Mouse (Mus musculus) layer of hippocampus, postnatal 36 days (tissue): ENCODE results near the gene Cd300lf. TPM values are rescaled to one million over a fixed set of nuclear protein-coding genes. Genes with fewer than 3 reads are reported as not detected.

ENCODE experiments used
- DNase-seq, 2 experiments: peaks; one replicate each; pipeline ENCODE4 v3.0.0; 2022
- total RNA-seq, 2 experiments: library from RNA; stranded (reverse); gene quantifications; 2 replicates each; pipeline ENCODE4 v1.2.3; 2021

Gene Cd300lf
- total RNA-seq, 2 experiments from 2014 or later = 0.22 to 0.58 TPM

- DNase-seq = no peak
Measured at GRCm38 (mm10) chr11:115075859-115076258, 57.9 kb downstream of the Cd300lf start.

GRCm38 (mm10) chr11:115075407-115075806 is 58.4 kb downstream of the Cd300lf start:
- no peak for DNase-seq

GRCm38 (mm10) chr11:115073002-115073401 is 60.8 kb downstream of the Cd300lf start:
- no peak for DNase-seq

- DNase-seq = no peak
Measured at GRCm38 (mm10) chr11:115071631-115072294, 62.0 kb downstream of the Cd300lf start.

GRCm38 (mm10) chr11:115071015-115071551 is 62.7 kb downstream of the Cd300lf start:
- DNase-seq = no peak

GRCm38 (mm10) chr11:115066768-115067167 is 67.0 kb downstream of the Cd300lf start:
- no peak for DNase-seq

Other genes with a start within 250 kb of the Cd300lf start
- under 1 TPM; 0.40 to 0.56 TPM for gene Cd300a, start 244.0 kb downstream of the Cd300lf start, total RNA-seq
- not detected for gene Cd300lb, start 199.6 kb downstream of the Cd300lf start, total RNA-seq
- not detected for gene Cd300c, start 164.8 kb downstream of the Cd300lf start, total RNA-seq
- under 1 TPM in 1 of 2 experiments, not detected in 1; 0.20 TPM for gene Cd300ld, start 144.1 kb downstream of the Cd300lf start, total RNA-seq
- gene Cd300c2, start 132.1 kb downstream of the Cd300lf start, total RNA-seq = 1 to 10 TPM; 3.3 to 3.7 TPM
- gene Cd300ld2, start 117.8 kb downstream of the Cd300lf start, total RNA-seq = not detected
- 1 to 10 TPM in 1 of 2 experiments, under 1 TPM in 1; 0.60 to 2.3 TPM for gene Cd300ld4, start 107.0 kb downstream of the Cd300lf start, total RNA-seq
- gene Cd300ld5, start 96.2 kb downstream of the Cd300lf start, total RNA-seq = 1 to 10 TPM in 1 of 2 experiments, not detected in 1; 1.8 TPM
- not detected for gene Cd300ld3, start 85.6 kb downstream of the Cd300lf start, total RNA-seq
- not detected for gene Cd300e, start 71.8 kb downstream of the Cd300lf start, total RNA-seq
- 1 to 10 TPM; 2.3 to 2.7 TPM for gene Rab37, start 42.6 kb downstream of the Cd300lf start, total RNA-seq
- gene Slc9a3r1, start 29.3 kb upstream of the Cd300lf start, total RNA-seq = 10 to 100 TPM; 72.1 to 73.7 TPM
- 10 to 100 TPM; 16.7 to 19.1 TPM for gene Tmem104, start 53.5 kb upstream of the Cd300lf start, total RNA-seq
- 10 to 100 TPM; 21.7 to 24.1 TPM for gene Nat9, start 53.9 kb upstream of the Cd300lf start, total RNA-seq
- 10 to 100 TPM; 43.5 to 50.9 TPM for gene Grin2c, start 133.3 kb upstream of the Cd300lf start, total RNA-seq
- gene Fdxr, start 143.1 kb upstream of the Cd300lf start, total RNA-seq = 10 to 100 TPM; 20.9 to 24.2 TPM
- gene Fads6, start 163.7 kb upstream of the Cd300lf start, total RNA-seq = 10 to 100 TPM; 12.9 to 13.7 TPM
- gene Otop2, start 173.2 kb upstream of the Cd300lf start, total RNA-seq = under 1 TPM in 1 of 2 experiments, not detected in 1; 0.52 TPM
- gene Ush1g, start 188.0 kb upstream of the Cd300lf start, total RNA-seq = under 1 TPM; 0.30 to 0.35 TPM
- gene Otop3, start 200.7 kb upstream of the Cd300lf start, total RNA-seq = under 1 TPM in 1 of 2 experiments, not detected in 1; 0.22 TPM
- 100 to 1,000 TPM; 106 to 109 TPM for gene Hid1, start 233.8 kb upstream of the Cd300lf start, total RNA-seq
- 10 to 100 TPM; 25.3 to 25.7 TPM for gene Cdr2l, start 247.9 kb upstream of the Cd300lf start, total RNA-seq